Comparison of ENCODE assay signal across 24 mouse cellular contexts in genomic region chr3:79101737-79102136, GRCm38 (mm10).
DNase-seq lines count a peak whose midpoint lies in the region; ATAC-seq and TF ChIP-seq lines count a peak whose summit lies in the region.
"Had no signal": no experiment of that assay in that cellular context is flagged by ENCODE, and none has a peak within 500 bp of the region (broad histone marks: within the 10 kb centered on the region; RNA-seq: fewer than 3 reads in every experiment).

No protein-coding gene starts in this region.

- peaks cover 22% of the 10 kb centered on the region for H3K4me1 ChIP-seq in heart, embryonic 12.5 days (replicated peaks)
- H3K4me1 ChIP-seq in heart, postnatal 0 days (ENCODE audit: control insufficient read depth, insufficient read depth): peaks cover 6% of the 10 kb centered on the region
- H3K4me1 ChIP-seq in intestine, embryonic 16.5 days (ENCODE audit: control insufficient read depth, insufficient read depth, low read length): no peaks in the 10 kb centered on the region
- H3K4me1 ChIP-seq: forebrain, embryonic 13.5 days; limb, embryonic 10.5 days; limb, embryonic 15.5 days; liver, embryonic 15.5 days had no signal

- 27% methylated on average over 6 of the region's 6 CpGs for WGBS in heart, embryonic 12.5 days
- WGBS in heart, postnatal 0 days: 24% methylated on average over 6 of the region's 6 CpGs
- 76% methylated on average over 6 of the region's 6 CpGs for whole genome bisulfite sequencing in intestine, embryonic 16.5 days

- ATAC-seq in frontal cortex, adult (ENCODE audit: low TSS enrichment): peak; percentile 47
- no peak for ATAC-seq in heart, embryonic 12.5 days (ENCODE audit: insufficient number of reproducible peaks, low FRiP score)
- ATAC-seq in heart, postnatal 0 days (ENCODE audit: insufficient read depth, low read depth): no peak
- ATAC-seq in intestine, embryonic 16.5 days: peak; percentile 62
- ATAC-seq: forebrain, embryonic 13.5 days; hindbrain, embryonic 16.5 days had no signal

- peaks cover 2% of the 10 kb centered on the region; the same call in 1 of the 2 replicates for H3K9me3 ChIP-seq in heart, embryonic 12.5 days (replicated peaks)
- no peaks in the 10 kb centered on the region for H3K9me3 ChIP-seq in heart, postnatal 0 days (replicated peaks; ENCODE audit: control insufficient read depth, low read length)
- H3K9me3 ChIP-seq in intestine, embryonic 16.5 days (ENCODE audit: control insufficient read depth, low read length): no peaks in the 10 kb centered on the region
- H3K9me3 ChIP-seq: forebrain, embryonic 13.5 days; G1E; limb, embryonic 10.5 days; limb, embryonic 15.5 days; liver, embryonic 15.5 days had no signal

- H3K4me3 ChIP-seq in heart, embryonic 12.5 days: no peak overlapping the region
- H3K4me3 ChIP-seq in heart, postnatal 0 days (ENCODE audit: low read depth, low read length): no peak overlapping the region
- no peak overlapping the region for H3K4me3 ChIP-seq in intestine, embryonic 16.5 days (ENCODE audit: low read length)
- H3K4me3 ChIP-seq: forebrain, embryonic 13.5 days; limb, embryonic 10.5 days; limb, embryonic 15.5 days; liver, embryonic 15.5 days had no signal

- H3K9ac ChIP-seq in heart, embryonic 12.5 days: no peak overlapping the region; the same call in 1 of the 2 replicates
- H3K9ac ChIP-seq in heart, postnatal 0 days (replicated peaks; ENCODE audit: low read depth, low read length): no peak overlapping the region
- no peak overlapping the region for H3K9ac ChIP-seq in intestine, embryonic 16.5 days (ENCODE audit: low read depth, low read length)
- H3K9ac ChIP-seq: forebrain, embryonic 13.5 days; limb, embryonic 15.5 days; liver, embryonic 15.5 days; lung, embryonic 14.5 days had no signal

- peak overlapping the region; percentile 43 for H3K4me2 ChIP-seq in heart, embryonic 12.5 days
- H3K4me2 ChIP-seq in heart, postnatal 0 days (ENCODE audit: low read depth, low read length): peak overlapping the region; percentile 1; the same call in 1 of the 2 replicates
- H3K4me2 ChIP-seq in intestine, embryonic 16.5 days (ENCODE audit: low read depth, low read length): no peak overlapping the region
- H3K4me2 ChIP-seq: forebrain, embryonic 13.5 days; limb, embryonic 15.5 days; liver, embryonic 15.5 days; lung, embryonic 14.5 days had no signal

- no peaks in the 10 kb centered on the region for H3K27me3 ChIP-seq in heart, embryonic 12.5 days (replicated peaks)
- no peaks in the 10 kb centered on the region for H3K27me3 ChIP-seq in heart, postnatal 0 days (ENCODE audit: control insufficient read depth, insufficient read depth, low read length)
- no peaks in the 10 kb centered on the region for H3K27me3 ChIP-seq in intestine, embryonic 16.5 days (replicated peaks; ENCODE audit: control insufficient read depth, insufficient read depth, low read length)
- H3K27me3 ChIP-seq: forebrain, embryonic 13.5 days; limb, embryonic 15.5 days; liver, embryonic 15.5 days had no signal

- intact Hi-C loops in heart, postnatal 36 days (cut with DNase I): loop anchor here (2.0 kb wide), 1 partner anchor 95 kb away; no protein-coding TSS in a partner anchor

- H3K27ac ChIP-seq in heart, embryonic 12.5 days (ENCODE audit: poor library complexity, severe bottlenecking): peak overlapping the region; percentile 75
- peak overlapping the region; percentile 54 for H3K27ac ChIP-seq in heart, postnatal 0 days (ENCODE audit: low read depth)
- no peak overlapping the region for H3K27ac ChIP-seq in intestine, embryonic 16.5 days (ENCODE audit: low read length)
- H3K27ac ChIP-seq: forebrain, embryonic 13.5 days; limb, embryonic 10.5 days; limb, embryonic 15.5 days; liver, embryonic 15.5 days had no signal

- no peak for TF ChIP-seq EP300 in heart, postnatal 0 days (IDR thresholded peaks at IDR 0.05; ENCODE audit: low read depth)

- H3K36me3 ChIP-seq in heart, embryonic 12.5 days: peaks cover 16% of the 10 kb centered on the region
- H3K36me3 ChIP-seq in heart, postnatal 0 days (replicated peaks; ENCODE audit: control insufficient read depth, insufficient read depth, low read length): peaks cover 33% of the 10 kb centered on the region
- H3K36me3 ChIP-seq in intestine, embryonic 16.5 days (ENCODE audit: control insufficient read depth, insufficient read depth, low read length): no peaks in the 10 kb centered on the region
- H3K36me3 ChIP-seq: liver, embryonic 15.5 days had no signal

- no peak for DNase-seq in frontal cortex, postnatal 14 days (ENCODE audit: low spot score in 2 of 2)
- DNase-seq in heart, postnatal 36 days: no peak
- peak; percentile 11 for DNase-seq in heart, postnatal 0 days (ENCODE audit: low spot score)
- DNase-seq in heart, postnatal 4 days: no peak
- DNase-seq: adrenal gland, adult 8-10 months; cerebellum, adult 8-10 months; cerebellum, postnatal 36 days; kidney, adult 11 months; kidney, postnatal 36 days; layer of hippocampus, postnatal 36 days; lung, postnatal 14 days; midbrain, embryonic 14.5 days; thymus, adult 2 months; thymus, postnatal 36 days had no signal

- TF ChIP-seq CTCF in heart, postnatal 0 days (IDR thresholded peaks at IDR 0.05; ENCODE audit: low read depth): no peak

Comparison
In these comparisons a context has a peak if more than half of its experiments do, and no peak if none do; other contexts are left out.
1. ATAC-seq: peak in frontal cortex, adult (single experiment) and intestine, embryonic 16.5 days (single experiment); none in heart, embryonic 12.5 days (single experiment) and heart, postnatal 0 days (single experiment).